Mouse (Mus musculus): Measurements from ENCODE around the gene Pmpca.
A peak's percentile ranks its signal among the peaks of the same experiment; 100 is the strongest.
"Not testable (repeated sequence)": the region's sequence is repeated elsewhere in the genome, so short reads cannot be mapped to it uniquely, and the experiment has no call there.

Gene Pmpca

GRCm38 (mm10) chr2:26368572-26368971 lies 20.6 kb upstream of the Pmpca start:
- no peak for DNase-seq (ENCODE audit: low read depth, low spot score)

- DNase-seq (ENCODE audit: low read depth, low spot score): no peak
These were observed 16.7 kb upstream of the Pmpca start for GRCm38 (mm10) chr2:26372396-26372795.

GRCm38 (mm10) chr2:26380131-26380771 lies 8.9 kb upstream of the Pmpca start, which contains the start of gene Snapc4:
Gene Snapc4 (minus strand): TSS chr2:26380653.
- DNase-seq (ENCODE audit: low read depth, low spot score): peak; percentile 47

GRCm38 (mm10) chr2:26380871-26381270 lies 8.3 kb upstream of the Pmpca start:
- DNase-seq (ENCODE audit: low read depth, low spot score): not testable (repeated sequence)

- no peak for DNase-seq (ENCODE audit: low read depth, low spot score)
These were observed 1.4 kb upstream of the Pmpca start for GRCm38 (mm10) chr2:26387713-26388112.

- DNase-seq (ENCODE audit: low read depth, low spot score): no peak
These were observed 421 bp upstream of the Pmpca start for GRCm38 (mm10) chr2:26388682-26389153.

- DNase-seq (ENCODE audit: low read depth, low spot score): no peak
These were observed 1.8 kb downstream of the Pmpca start for GRCm38 (mm10) chr2:26390954-26391353.

- no peak for DNase-seq (ENCODE audit: low read depth, low spot score)
These were observed 2.5 kb downstream of the Pmpca start for GRCm38 (mm10) chr2:26391617-26392016.

- DNase-seq (ENCODE audit: low read depth, low spot score): no peak
These were observed 9.8 kb downstream of the Pmpca start for GRCm38 (mm10) chr2:26398978-26399377.

GRCm38 (mm10) chr2:26399647-26400046 lies 10.5 kb downstream of the Pmpca start:
- no peak for DNase-seq (ENCODE audit: low read depth, low spot score)

GRCm38 (mm10) chr2:26400296-26400695 lies 11.2 kb downstream of the Pmpca start:
- no peak for DNase-seq (ENCODE audit: low read depth, low spot score)

- DNase-seq (ENCODE audit: low read depth, low spot score): no peak
These were observed 11.9 kb downstream of the Pmpca start for GRCm38 (mm10) chr2:26401023-26401422.

GRCm38 (mm10) chr2:26402265-26402664 lies 13.1 kb downstream of the Pmpca start:
- no peak for DNase-seq (ENCODE audit: low read depth, low spot score)

GRCm38 (mm10) chr2:26403306-26403705 lies 14.2 kb downstream of the Pmpca start:
- no peak for DNase-seq (ENCODE audit: low read depth, low spot score)

GRCm38 (mm10) chr2:26408515-26409356 lies 19.6 kb downstream of the Pmpca start, which contains the start of gene Inpp5e:
Gene Inpp5e (minus strand): TSS chr2:26409203.
- peak; percentile 71 for DNase-seq (ENCODE audit: low read depth, low spot score)

- no peak for DNase-seq (ENCODE audit: low read depth, low spot score)
These were observed 20.2 kb downstream of the Pmpca start for GRCm38 (mm10) chr2:26409362-26409761.

GRCm38 (mm10) chr2:26410091-26410490 lies 21.0 kb downstream of the Pmpca start:
- DNase-seq (ENCODE audit: low read depth, low spot score): no peak

GRCm38 (mm10) chr2:26410931-26411411 lies 21.8 kb downstream of the Pmpca start:
- no peak for DNase-seq (ENCODE audit: low read depth, low spot score)

GRCm38 (mm10) chr2:26417066-26417465 lies 27.9 kb downstream of the Pmpca start:
- DNase-seq (ENCODE audit: low read depth, low spot score): no peak

- no peak for DNase-seq (ENCODE audit: low read depth, low spot score)
These were observed 29.0 kb downstream of the Pmpca start for GRCm38 (mm10) chr2:26418120-26418519.

GRCm38 (mm10) chr2:26421969-26422368 lies 32.8 kb downstream of the Pmpca start:
- no peak for DNase-seq (ENCODE audit: low read depth, low spot score)

GRCm38 (mm10) chr2:26423086-26423485 lies 33.9 kb downstream of the Pmpca start:
- DNase-seq (ENCODE audit: low read depth, low spot score): no peak

GRCm38 (mm10) chr2:26424541-26424940 lies 35.4 kb downstream of the Pmpca start:
- DNase-seq (ENCODE audit: low read depth, low spot score): no peak
